Mouse (Mus musculus): ENCODE data around the gene Vmn1r15. TPM values are rescaled to one million over a fixed set of nuclear protein-coding genes. Genes with fewer than 3 reads are reported as not detected.

Gene Vmn1r15
- not detected in 2 replicates for polyA plus RNA-seq (2015; fragmentation: Nextera tagmentation; extraction: Ambion mirVana)

DNA sequence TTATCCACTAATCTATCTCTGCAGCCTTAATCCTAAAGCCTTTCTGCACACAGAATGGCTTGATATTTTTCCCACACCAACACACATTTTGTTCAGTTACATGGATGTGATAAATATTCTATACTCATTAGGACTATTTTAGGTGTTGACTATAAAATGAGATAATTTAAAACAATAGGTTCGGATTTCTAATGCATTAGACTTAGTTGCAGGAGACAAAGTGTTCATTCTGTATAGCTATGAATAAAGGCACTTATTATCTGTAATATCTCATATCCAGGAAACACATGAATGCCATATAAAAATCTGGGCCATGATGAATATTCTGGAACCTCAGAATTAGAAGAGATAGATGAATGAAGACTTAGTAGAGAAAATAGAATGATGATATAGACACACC, at the start of gene Vmn1r15:
Vmn1r15 (plus strand) TSS at position 301 of the 400 bp plus-strand sequence.
- Histone ChIP-seq H3K4me3 (no peak within 1 kb of the TSS), H3K9ac (no peak within 1 kb of the TSS), H3K27ac (no peak within 1 kb of the TSS), H3K36me3 (no peaks in the 10 kb centered on the region), H3K4me1 (no peaks in the 10 kb centered on the region), H3K27me3 (no peaks in the 10 kb centered on the region), H3K9me3 (no peaks in the 10 kb centered on the region), H3K4me2 (no peak within 1 kb of the TSS)
- no peak for ATAC-seq (ENCODE audit: insufficient number of reproducible peaks, insufficient read depth, low FRiP score, low TSS enrichment, low read depth)
- WGBS: 66% methylated on average over 1 of the region's 1 CpGs

GRCm38 (mm10) chr6:57231386-57231785, 26.4 kb upstream of the Vmn1r15 start, which contains the start of gene Vmn1r14:
Vmn1r14 (plus strand) TSS chr6:57231686.
- no peak within 1 kb of the TSS for H3K4me3 ChIP-seq
- no peaks in the 10 kb centered on the region for H3K9me3 ChIP-seq
- H3K4me2 ChIP-seq: no peak within 1 kb of the TSS
- ATAC-seq (ENCODE audit: insufficient number of reproducible peaks, insufficient read depth, low FRiP score, low TSS enrichment, low read depth): no peak
- H3K36me3 ChIP-seq: no peaks in the 10 kb centered on the region
- H3K4me1 ChIP-seq: no peaks in the 10 kb centered on the region
- H3K27me3 ChIP-seq: no peaks in the 10 kb centered on the region
- no peak within 1 kb of the TSS for H3K9ac ChIP-seq
- 86% methylated on average over 3 of the region's 3 CpGs for WGBS
- no peak within 1 kb of the TSS for H3K27ac ChIP-seq

GRCm38 (mm10) chr6:57260990-57261389, 3.2 kb downstream of the Vmn1r15 start:
- no peak overlapping the region for H3K4me3 ChIP-seq
- H3K9ac ChIP-seq: no peak overlapping the region
- no peak for ATAC-seq (ENCODE audit: insufficient number of reproducible peaks, insufficient read depth, low FRiP score, low TSS enrichment, low read depth)
- no peaks in the 10 kb centered on the region for H3K9me3 ChIP-seq
- H3K4me1 ChIP-seq: no peaks in the 10 kb centered on the region
- no peaks in the 10 kb centered on the region for H3K36me3 ChIP-seq
- WGBS: 86% methylated on average over 2 of the region's 2 CpGs
- H3K4me2 ChIP-seq: no peak overlapping the region
- no peak overlapping the region for H3K27ac ChIP-seq
- H3K27me3 ChIP-seq: no peaks in the 10 kb centered on the region

DNA sequence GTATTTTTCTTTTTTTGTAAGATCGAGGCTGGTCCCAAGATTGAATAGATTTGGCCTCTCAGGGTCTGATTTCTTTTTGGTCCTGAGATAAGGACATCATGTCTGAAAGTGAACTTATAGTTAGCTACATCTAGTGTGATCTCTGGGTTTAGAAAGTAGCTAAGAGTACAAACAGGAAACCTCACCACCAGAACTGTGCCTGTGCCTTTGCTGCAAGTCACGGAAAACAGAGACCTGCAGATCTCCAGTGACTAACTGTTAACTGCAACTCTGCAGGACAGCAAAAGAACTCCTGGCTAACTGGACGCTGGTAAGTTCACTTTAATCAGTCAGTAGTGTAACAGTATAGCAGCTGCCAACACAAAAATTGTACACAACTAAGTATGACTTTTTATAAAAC, 14.1 kb downstream of the Vmn1r15 start:
- no peak overlapping the region for H3K9ac ChIP-seq
- no peak for ATAC-seq (ENCODE audit: insufficient number of reproducible peaks, insufficient read depth, low FRiP score, low TSS enrichment, low read depth)
- H3K4me2 ChIP-seq: no peak overlapping the region
- no peaks in the 10 kb centered on the region for H3K9me3 ChIP-seq
- no peaks in the 10 kb centered on the region for H3K27me3 ChIP-seq
- WGBS: 66% methylated on average over 3 of the region's 3 CpGs
- H3K36me3 ChIP-seq: no peaks in the 10 kb centered on the region
- no peak overlapping the region for H3K27ac ChIP-seq
- H3K4me1 ChIP-seq: no peaks in the 10 kb centered on the region
- no peak overlapping the region for H3K4me3 ChIP-seq

DNA sequence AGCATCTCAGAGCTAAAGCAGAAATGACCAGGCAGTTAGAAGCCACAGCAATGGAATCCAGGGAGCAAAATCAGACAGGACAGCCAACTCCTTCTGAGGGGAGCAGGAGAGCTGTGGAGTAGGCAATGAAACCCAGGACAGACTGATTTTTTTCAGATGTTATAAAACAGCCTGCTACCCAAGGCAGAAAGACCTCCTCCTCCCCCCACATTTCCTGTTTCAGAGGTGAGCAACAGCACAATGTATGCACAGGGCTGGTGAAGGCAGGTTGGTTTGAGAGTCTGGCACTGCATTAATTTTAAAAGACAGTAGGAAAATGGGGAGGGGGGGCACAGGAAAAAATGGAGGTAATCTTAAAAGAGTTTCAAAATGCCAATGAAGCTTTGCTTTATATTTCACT, 14.8 kb downstream of the Vmn1r15 start:
- no peaks in the 10 kb centered on the region for H3K27me3 ChIP-seq
- H3K4me1 ChIP-seq: no peaks in the 10 kb centered on the region
- no peaks in the 10 kb centered on the region for H3K9me3 ChIP-seq
- H3K4me2 ChIP-seq: no peak overlapping the region
- no peaks in the 10 kb centered on the region for H3K36me3 ChIP-seq
- no peak overlapping the region for H3K4me3 ChIP-seq
- no peak for ATAC-seq (ENCODE audit: insufficient number of reproducible peaks, insufficient read depth, low FRiP score, low TSS enrichment, low read depth)
- H3K9ac ChIP-seq: no peak overlapping the region
- H3K27ac ChIP-seq: no peak overlapping the region

DNA sequence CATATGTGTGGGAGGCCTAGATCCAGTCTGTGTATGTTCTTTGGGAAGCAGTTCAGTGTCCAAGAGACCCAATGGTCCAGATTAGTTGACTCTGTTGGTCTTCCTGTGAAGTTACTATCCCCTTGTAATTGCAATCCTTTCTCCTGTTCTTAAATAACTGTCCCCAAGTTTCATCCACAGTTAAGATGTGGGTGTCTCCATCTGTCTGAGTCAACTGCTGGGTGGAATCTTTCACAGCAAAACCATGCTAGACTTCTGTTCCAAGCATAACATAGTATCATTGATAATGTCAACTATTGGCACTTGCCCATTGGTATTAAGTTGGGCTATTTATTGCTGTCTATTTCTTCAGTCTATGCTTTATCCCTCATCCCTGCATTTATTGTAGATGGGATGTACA, 21.2 kb downstream of the Vmn1r15 start:
- H3K9ac ChIP-seq: no peak overlapping the region
- H3K4me1 ChIP-seq: no peaks in the 10 kb centered on the region
- H3K9me3 ChIP-seq: no peaks in the 10 kb centered on the region
- ATAC-seq (ENCODE audit: insufficient number of reproducible peaks, insufficient read depth, low FRiP score, low TSS enrichment, low read depth): no peak
- no peak overlapping the region for H3K27ac ChIP-seq
- no peaks in the 10 kb centered on the region for H3K27me3 ChIP-seq
- H3K4me2 ChIP-seq: no peak overlapping the region
- H3K36me3 ChIP-seq: no peaks in the 10 kb centered on the region
- H3K4me3 ChIP-seq: no peak overlapping the region

Other genes with a start within 250 kb of the Vmn1r15 start
- not detected in 2 replicates for gene Vmn1r7, start 232.6 kb upstream of the Vmn1r15 start, polyA plus RNA-seq (2015; fragmentation: Nextera tagmentation; extraction: Ambion mirVana)
- not detected in 2 replicates for gene Vmn1r8, start 225.7 kb upstream of the Vmn1r15 start, polyA plus RNA-seq (2015; fragmentation: Nextera tagmentation; extraction: Ambion mirVana)
- not detected in 2 replicates for gene Vmn1r9, start 191.2 kb upstream of the Vmn1r15 start, polyA plus RNA-seq (2015; fragmentation: Nextera tagmentation; extraction: Ambion mirVana)
- not detected in 2 replicates for gene Vmn1r10, start 148.5 kb upstream of the Vmn1r15 start, polyA plus RNA-seq (2015; fragmentation: Nextera tagmentation; extraction: Ambion mirVana)
- not detected in 2 replicates for gene Vmn1r11, start 124.5 kb upstream of the Vmn1r15 start, polyA plus RNA-seq (2015; fragmentation: Nextera tagmentation; extraction: Ambion mirVana)
- gene Vmn1r12, start 101.0 kb upstream of the Vmn1r15 start, polyA plus RNA-seq (2015; fragmentation: Nextera tagmentation; extraction: Ambion mirVana): not detected in 2 replicates
- not detected in 2 replicates for gene Vmn1r13, start 54.7 kb upstream of the Vmn1r15 start, polyA plus RNA-seq (2015; fragmentation: Nextera tagmentation; extraction: Ambion mirVana)
- gene Vmn1r14, start 26.3 kb upstream of the Vmn1r15 start, polyA plus RNA-seq (2015; fragmentation: Nextera tagmentation; extraction: Ambion mirVana): not detected in 2 replicates
- not detected in 2 replicates for gene Vmn1r16, start 71.5 kb downstream of the Vmn1r15 start, polyA plus RNA-seq (2015; fragmentation: Nextera tagmentation; extraction: Ambion mirVana)
- not detected in 2 replicates for gene Vmn1r17, start 105.8 kb downstream of the Vmn1r15 start, polyA plus RNA-seq (2015; fragmentation: Nextera tagmentation; extraction: Ambion mirVana)
- gene Vmn1r18, start 137.8 kb downstream of the Vmn1r15 start, polyA plus RNA-seq (2015; fragmentation: Nextera tagmentation; extraction: Ambion mirVana): not detected in 2 replicates
- not detected in 2 replicates for gene Vmn1r19, start 145.8 kb downstream of the Vmn1r15 start, polyA plus RNA-seq (2015; fragmentation: Nextera tagmentation; extraction: Ambion mirVana)
- gene Vmn1r20, start 171.0 kb downstream of the Vmn1r15 start, polyA plus RNA-seq (2015; fragmentation: Nextera tagmentation; extraction: Ambion mirVana): not detected in 2 replicates